Comparison of ENCODE assay signal across 20 mouse cellular contexts in genomic region chr10:17178627-17179026, GRCm38 (mm10).
DNase-seq lines count a peak whose midpoint lies in the region; ATAC-seq and TF ChIP-seq lines count a peak whose summit lies in the region.
"Had no signal": no experiment of that assay in that cellular context is flagged by ENCODE, and none has a peak within 500 bp of the region (broad histone marks: within the 10 kb centered on the region; RNA-seq: fewer than 3 reads in every experiment).

No protein-coding gene starts in this region.

- H3K9me3 ChIP-seq in forebrain, embryonic 10.5 days: no peaks in the 10 kb centered on the region
- H3K9me3 ChIP-seq in forebrain, embryonic 15.5 days: no peaks in the 10 kb centered on the region
- no peaks in the 10 kb centered on the region for H3K9me3 ChIP-seq in neural tube, embryonic 12.5 days
- no peaks in the 10 kb centered on the region for H3K9me3 ChIP-seq in neural tube, embryonic 15.5 days (replicated peaks)
- no peaks in the 10 kb centered on the region for H3K9me3 ChIP-seq in hindbrain, postnatal 0 days (ENCODE audit: low read length)
- no peaks in the 10 kb centered on the region for H3K9me3 ChIP-seq in intestine, embryonic 15.5 days
- H3K9me3 ChIP-seq: heart, embryonic 15.5 days; hindbrain, embryonic 15.5 days; lung, embryonic 15.5 days had no signal

- H3K4me3 ChIP-seq in forebrain, embryonic 10.5 days: no peak overlapping the region
- H3K4me3 ChIP-seq in forebrain, embryonic 15.5 days: no peak overlapping the region
- no peak overlapping the region for H3K4me3 ChIP-seq in neural tube, embryonic 12.5 days
- H3K4me3 ChIP-seq in neural tube, embryonic 15.5 days (replicated peaks): no peak overlapping the region
- no peak overlapping the region for H3K4me3 ChIP-seq in hindbrain, postnatal 0 days (ENCODE audit: low read length)
- H3K4me3 ChIP-seq in intestine, embryonic 15.5 days (replicated peaks): no peak overlapping the region
- H3K4me3 ChIP-seq: erythroblast, embryonic 14.5 days; heart, embryonic 15.5 days; hindbrain, embryonic 15.5 days; lung, embryonic 15.5 days had no signal

- H3K4me2 ChIP-seq in forebrain, embryonic 15.5 days (replicated peaks): no peak overlapping the region
- no peak overlapping the region for H3K4me2 ChIP-seq in neural tube, embryonic 12.5 days (replicated peaks)
- no peak overlapping the region for H3K4me2 ChIP-seq in neural tube, embryonic 15.5 days
- H3K4me2 ChIP-seq in hindbrain, postnatal 0 days (ENCODE audit: low read depth, low read length): no peak overlapping the region
- no peak overlapping the region for H3K4me2 ChIP-seq in intestine, embryonic 15.5 days (replicated peaks)
- H3K4me2 ChIP-seq: heart, embryonic 15.5 days; hindbrain, embryonic 15.5 days; liver, embryonic 11.5 days; lung, embryonic 15.5 days had no signal

- H3K27me3 ChIP-seq in forebrain, embryonic 10.5 days (ENCODE audit: poor library complexity, severe bottlenecking): no peaks in the 10 kb centered on the region
- H3K27me3 ChIP-seq in forebrain, embryonic 15.5 days: no peaks in the 10 kb centered on the region
- no peaks in the 10 kb centered on the region for H3K27me3 ChIP-seq in neural tube, embryonic 12.5 days (replicated peaks)
- H3K27me3 ChIP-seq in neural tube, embryonic 15.5 days (replicated peaks): no peaks in the 10 kb centered on the region
- no peaks in the 10 kb centered on the region for H3K27me3 ChIP-seq in hindbrain, postnatal 0 days (ENCODE audit: insufficient read depth, low read length)
- H3K27me3 ChIP-seq in intestine, embryonic 15.5 days (replicated peaks): no peaks in the 10 kb centered on the region
- H3K27me3 ChIP-seq: CH12.LX; heart, embryonic 15.5 days; hindbrain, embryonic 15.5 days; lung, embryonic 15.5 days; Patski had no signal

- no peak overlapping the region for H3K9ac ChIP-seq in forebrain, embryonic 15.5 days (replicated peaks)
- H3K9ac ChIP-seq in neural tube, embryonic 12.5 days: no peak overlapping the region
- no peak overlapping the region for H3K9ac ChIP-seq in neural tube, embryonic 15.5 days (replicated peaks)
- no peak overlapping the region for H3K9ac ChIP-seq in hindbrain, postnatal 0 days (replicated peaks; ENCODE audit: low read length)
- H3K9ac ChIP-seq in intestine, embryonic 15.5 days: no peak overlapping the region
- H3K9ac ChIP-seq: heart, embryonic 15.5 days; hindbrain, embryonic 15.5 days; lung, embryonic 15.5 days had no signal

- H3K27ac ChIP-seq in forebrain, embryonic 10.5 days: 0 out of 2 replicates have a peak overlapping the region, but pooled peaks have one; percentile 33
- H3K27ac ChIP-seq in forebrain, embryonic 15.5 days (replicated peaks): no peak overlapping the region
- no peak overlapping the region for H3K27ac ChIP-seq in neural tube, embryonic 12.5 days
- H3K27ac ChIP-seq in neural tube, embryonic 15.5 days (replicated peaks): no peak overlapping the region
- H3K27ac ChIP-seq in hindbrain, postnatal 0 days: no peak overlapping the region
- no peak overlapping the region for H3K27ac ChIP-seq in intestine, embryonic 15.5 days
- H3K27ac ChIP-seq: heart, embryonic 15.5 days; hindbrain, embryonic 15.5 days; lung, embryonic 15.5 days had no signal

- DNase-seq in forebrain, embryonic 10.5 days (ENCODE audit: extremely low spot score, low spot score): no peak
- DNase-seq in hindbrain, postnatal 0 days (ENCODE audit: low spot score): peak; percentile 25
- no peak for DNase-seq in c-Kit-positive CD71-positive TER-119-positive erythroid progenitor cells, embryonic 14.5 days (ENCODE audit: low spot score)
- DNase-seq in left cerebral cortex, postnatal 25 days (ENCODE audit: low spot score in 2 of 2): no peak
- DNase-seq: cerebellum, adult 11-12 months; kidney, adult 8-10 months; kidney, postnatal 4 days; right cerebral cortex, adult 18-20 months; thymus, postnatal 14 days had no signal

- no peak; the same call in 1 of the 2 replicates for ATAC-seq in forebrain, embryonic 15.5 days (replicated peaks)
- peak; percentile 90; the same call in 1 of the 2 replicates for ATAC-seq in neural tube, embryonic 12.5 days (ENCODE audit: low FRiP score, low read depth)
- ATAC-seq in neural tube, embryonic 15.5 days (ENCODE audit: low FRiP score): no peak; the same call in 1 of the 2 replicates
- ATAC-seq in hindbrain, postnatal 0 days: no peak
- no peak for ATAC-seq in intestine, embryonic 15.5 days
- ATAC-seq: Patski had no signal

- peaks cover 52% of the 10 kb centered on the region for H3K4me1 ChIP-seq in forebrain, embryonic 10.5 days
- H3K4me1 ChIP-seq in forebrain, embryonic 15.5 days: 0 out of 2 replicates have a peak, but pooled peaks cover 3% of the 10 kb centered on the region
- 0 out of 2 replicates have a peak, but pooled peaks cover 7% of the 10 kb centered on the region for H3K4me1 ChIP-seq in neural tube, embryonic 12.5 days
- no peaks in the 10 kb centered on the region for H3K4me1 ChIP-seq in neural tube, embryonic 15.5 days
- H3K4me1 ChIP-seq in hindbrain, postnatal 0 days (ENCODE audit: insufficient read depth, low read length): no peaks in the 10 kb centered on the region
- no peaks in the 10 kb centered on the region for H3K4me1 ChIP-seq in intestine, embryonic 15.5 days (replicated peaks)
- H3K4me1 ChIP-seq: heart, embryonic 15.5 days; hindbrain, embryonic 15.5 days had no signal

- H3K36me3 ChIP-seq in forebrain, embryonic 10.5 days (replicated peaks): no peaks in the 10 kb centered on the region
- no peaks in the 10 kb centered on the region for H3K36me3 ChIP-seq in forebrain, embryonic 15.5 days
- no peaks in the 10 kb centered on the region for H3K36me3 ChIP-seq in neural tube, embryonic 12.5 days
- no peaks in the 10 kb centered on the region for H3K36me3 ChIP-seq in neural tube, embryonic 15.5 days
- H3K36me3 ChIP-seq in hindbrain, postnatal 0 days (ENCODE audit: insufficient read depth, low read length): no peaks in the 10 kb centered on the region
- H3K36me3 ChIP-seq in intestine, embryonic 15.5 days: no peaks in the 10 kb centered on the region
- H3K36me3 ChIP-seq: heart, embryonic 15.5 days; hindbrain, embryonic 15.5 days; lung, embryonic 15.5 days had no signal

- intact Hi-C loops in left cerebral cortex, postnatal 25 days (cut with DNase I): no loop called here

- no peak for TF ChIP-seq CTCF in hindbrain, postnatal 0 days (IDR thresholded peaks at IDR 0.05; ENCODE audit: low read depth)
